Mouse (Mus musculus) left cerebral cortex, postnatal 14 days (tissue): ENCODE results near the gene Sik2. TPM values are rescaled to one million over a fixed set of nuclear protein-coding genes. Genes with fewer than 3 reads are reported as not detected.

Experiments used
- DNase-seq, 2 experiments: peaks; one replicate each; pipeline ENCODE4 v3.0.0; 2021 to 2022; ENCODE audit warnings: low spot score in 2 of 2, mixed read lengths in 1 of 2
- intact Hi-C: fragments of 180-260 bp; cut with DNase I; formaldehyde crosslinking; loops from one replicate; pipeline ENCODE4 v1.15.1; 2025
- total RNA-seq, 2 experiments: library from RNA; stranded (reverse); gene quantifications; 2 replicates each; pipeline ENCODE4 v1.2.3; 2021

Sik2 gene
- total RNA-seq, 2 experiments from 2014 or later = 49.0 to 54.6 TPM

DNA sequence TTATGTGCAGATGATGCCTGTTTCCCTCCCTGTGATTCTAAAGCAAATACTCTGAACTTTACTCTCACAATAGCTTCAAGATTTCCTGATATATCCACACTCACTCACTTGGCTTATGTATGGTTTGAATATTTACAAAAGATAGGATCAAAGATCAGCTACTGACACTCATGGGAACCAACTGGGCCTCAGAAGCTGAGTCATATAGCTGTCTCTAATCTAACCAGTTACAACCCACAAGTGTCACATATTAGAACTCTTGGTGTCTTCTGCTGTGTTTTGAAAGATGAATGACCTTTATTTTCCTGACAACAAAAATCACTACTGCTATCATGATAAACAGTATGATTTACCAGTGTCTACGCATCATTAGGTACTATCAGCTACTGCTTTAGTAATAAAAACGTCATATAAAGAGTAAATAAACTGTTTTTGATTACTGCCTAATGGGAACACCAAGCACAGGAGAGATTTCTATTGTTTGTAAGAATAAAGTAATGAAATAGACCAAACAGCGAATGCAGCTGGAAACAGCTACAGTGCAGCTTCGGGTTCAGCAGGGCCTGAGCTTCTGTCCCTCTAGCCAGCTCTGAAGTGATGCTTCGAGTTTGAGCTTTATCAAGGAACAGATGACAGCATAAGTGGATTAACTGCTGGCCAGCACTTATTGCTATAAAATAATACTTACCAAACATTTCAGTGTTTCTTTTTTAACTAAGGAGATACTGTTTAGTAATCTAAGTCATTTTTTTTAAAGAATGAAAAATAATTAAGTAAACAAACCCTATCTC lies 86.3 kb downstream of the Sik2 start:
- no peak for DNase-seq
- intact Hi-C loops = no loop called here

DNA sequence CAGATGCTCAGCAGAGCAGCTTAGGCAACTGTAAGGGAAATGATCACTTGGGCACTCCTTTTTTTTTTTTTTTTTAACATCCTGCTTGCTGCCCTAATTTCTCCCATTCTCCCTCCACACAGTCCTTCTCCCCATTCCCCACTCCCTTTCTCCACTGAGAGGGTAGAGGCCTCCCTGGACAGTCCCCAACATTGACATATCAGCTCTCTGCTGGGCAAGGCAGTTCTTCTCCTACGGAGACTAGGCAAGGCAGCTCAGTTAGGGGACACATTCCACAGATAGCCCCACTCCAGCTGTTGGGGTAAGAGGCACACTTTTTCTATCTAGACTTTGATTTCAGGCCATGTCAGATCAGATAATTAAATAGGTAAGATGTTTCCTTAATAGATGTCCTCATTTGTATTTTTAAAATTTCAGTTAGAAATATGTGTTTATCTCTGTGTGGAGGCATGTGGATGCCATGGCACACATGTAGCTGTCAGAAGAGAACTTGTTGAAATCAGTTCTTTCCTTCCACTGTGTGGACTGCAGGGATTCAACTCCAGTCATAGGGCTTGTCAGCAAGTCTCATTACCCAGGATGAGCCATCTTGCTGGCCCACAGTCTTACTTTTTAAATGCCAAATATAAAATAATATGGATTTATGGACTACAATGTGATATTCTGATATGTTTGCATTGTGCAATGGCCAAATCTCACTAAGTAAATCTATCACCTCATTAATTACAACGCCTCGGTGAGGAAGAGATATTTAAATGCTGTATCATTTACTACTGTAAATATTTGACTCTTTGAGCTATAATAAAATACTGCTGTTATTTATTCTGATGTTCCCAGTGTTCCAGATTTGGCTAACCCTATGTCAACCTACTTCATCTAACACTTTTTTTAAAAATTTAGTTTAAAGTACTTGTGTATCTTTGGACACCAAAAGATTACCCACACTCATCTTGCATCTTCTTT lies 87.7 kb downstream of the Sik2 start:
- intact Hi-C loops = no loop called here
- no peak for DNase-seq

DNA sequence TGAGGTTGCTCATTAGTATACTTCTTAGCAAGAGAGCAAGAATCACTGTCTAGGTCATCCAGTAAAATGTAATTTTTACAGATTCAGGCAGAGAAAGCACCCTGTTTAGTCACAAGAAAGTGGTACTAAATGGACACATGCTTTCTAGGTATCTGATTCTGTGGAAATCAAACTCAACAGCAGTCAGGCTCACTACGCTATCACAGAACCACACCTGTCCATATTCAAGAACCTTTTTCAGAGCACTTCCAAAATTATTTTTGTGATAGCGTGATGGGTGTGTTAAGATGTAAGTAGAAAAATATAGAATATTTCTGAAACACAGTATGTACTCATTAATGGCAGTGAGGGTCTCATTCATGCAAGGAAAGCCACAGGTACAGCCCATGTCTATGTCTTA lies 89.3 kb downstream of the Sik2 start:
- DNase-seq = no peak
- intact Hi-C loops = no loop called here

DNA sequence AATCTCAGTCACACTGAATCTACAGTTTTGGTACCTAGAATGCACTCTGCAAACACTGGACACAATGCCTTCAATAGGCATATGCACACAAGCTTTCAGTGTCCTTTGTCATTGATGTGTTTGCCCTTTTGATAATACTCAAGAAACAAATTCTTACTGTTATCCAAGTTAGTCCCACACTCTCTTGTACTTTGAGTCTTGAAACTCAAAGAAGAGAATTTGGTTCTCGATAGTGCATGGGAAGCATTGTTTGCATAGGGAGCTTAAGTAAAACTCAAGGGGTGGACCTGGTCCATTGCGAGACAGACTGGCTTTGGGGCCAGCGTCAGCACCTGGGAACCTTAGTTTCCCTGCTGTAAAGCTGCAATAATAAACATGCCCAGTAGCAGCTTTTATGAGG lies 90.7 kb downstream of the Sik2 start:
- DNase-seq = no peak
- intact Hi-C loops = no loop called here

DNA sequence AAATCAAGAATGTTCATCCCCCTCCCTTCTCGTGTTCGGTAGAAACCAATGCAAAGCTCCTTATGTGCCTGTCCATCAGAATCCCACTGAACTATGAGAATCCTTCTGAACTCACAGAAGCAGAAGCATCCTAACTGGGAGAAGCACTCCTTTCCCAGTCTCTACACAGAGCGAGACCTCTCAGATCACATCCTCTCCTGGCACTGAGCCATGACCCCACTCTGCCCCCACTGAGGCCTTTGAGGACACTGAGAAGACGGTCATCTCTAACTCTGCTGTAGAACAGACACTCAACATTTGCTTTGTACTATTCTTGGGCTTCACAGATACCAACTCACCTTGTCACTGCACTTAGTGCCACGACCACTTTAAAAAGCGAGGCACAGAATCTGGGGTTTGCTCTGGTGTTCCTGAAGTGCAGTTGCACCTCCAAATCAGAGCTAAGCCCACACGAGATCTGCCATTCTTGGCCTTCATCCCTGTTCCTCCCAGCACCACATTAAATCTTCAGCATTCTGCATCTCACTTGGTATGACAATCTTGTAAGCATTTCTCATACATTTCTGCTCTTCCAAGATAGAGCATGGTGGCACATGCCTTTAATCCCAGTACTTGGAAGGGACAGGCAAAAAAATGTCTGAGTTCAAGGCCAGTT lies 96.9 kb downstream of the Sik2 start:
- no peak for DNase-seq
- intact Hi-C loops = no loop called here

DNA sequence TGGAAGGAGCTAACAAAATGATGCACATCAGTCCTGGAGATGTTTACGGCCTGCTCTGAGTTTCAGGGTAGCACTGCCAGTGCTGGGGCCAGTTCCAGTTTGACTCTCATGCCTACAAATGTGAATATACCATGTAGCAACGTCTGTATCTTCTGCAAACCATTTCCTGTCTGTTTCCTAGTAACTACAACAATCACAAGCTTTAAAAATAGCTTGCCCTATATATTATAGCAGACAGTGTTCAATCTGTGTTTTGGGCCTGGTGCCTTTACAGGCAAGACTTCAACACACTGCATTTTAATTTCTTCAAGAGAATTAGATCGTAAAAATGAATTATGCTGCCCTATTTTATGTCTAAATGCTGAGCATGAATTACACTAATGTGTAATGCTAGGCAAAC lies 103.6 kb downstream of the Sik2 start:
- intact Hi-C loops = no loop called here
- peak in 1 of 2 experiments; percentile 55 for DNase-seq

DNA sequence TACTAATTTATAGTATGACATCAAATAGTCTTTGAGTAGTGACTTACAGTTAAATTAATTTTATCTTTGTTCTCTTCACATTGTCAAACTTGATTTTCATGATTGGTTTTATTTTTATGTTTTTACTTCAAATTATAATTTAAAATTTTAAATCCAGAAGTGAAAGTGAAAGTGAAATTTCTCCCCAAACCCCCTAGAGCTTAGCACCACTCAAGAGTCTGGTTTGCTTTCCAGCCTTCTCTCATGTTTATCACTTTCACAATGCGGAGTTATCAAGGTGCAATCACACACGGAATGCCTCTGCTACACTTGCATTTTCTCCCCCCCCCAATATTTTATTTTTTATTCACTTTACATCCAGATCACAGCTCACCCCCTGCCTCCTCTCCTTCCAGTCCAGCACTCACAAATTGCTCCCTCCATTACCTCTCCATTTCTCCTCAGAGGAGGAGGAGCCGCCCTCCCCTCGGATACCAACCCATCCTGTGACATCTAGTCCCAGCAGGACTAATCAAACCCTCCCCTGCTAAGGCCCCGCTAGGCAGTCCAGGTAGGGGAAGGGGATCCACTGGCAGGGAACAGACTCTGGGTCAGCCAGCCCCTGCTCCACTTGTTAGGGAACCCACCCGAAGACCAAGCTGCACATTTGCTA lies 104.6 kb downstream of the Sik2 start:
- intact Hi-C loops = no loop called here
- DNase-seq = no peak

DNA sequence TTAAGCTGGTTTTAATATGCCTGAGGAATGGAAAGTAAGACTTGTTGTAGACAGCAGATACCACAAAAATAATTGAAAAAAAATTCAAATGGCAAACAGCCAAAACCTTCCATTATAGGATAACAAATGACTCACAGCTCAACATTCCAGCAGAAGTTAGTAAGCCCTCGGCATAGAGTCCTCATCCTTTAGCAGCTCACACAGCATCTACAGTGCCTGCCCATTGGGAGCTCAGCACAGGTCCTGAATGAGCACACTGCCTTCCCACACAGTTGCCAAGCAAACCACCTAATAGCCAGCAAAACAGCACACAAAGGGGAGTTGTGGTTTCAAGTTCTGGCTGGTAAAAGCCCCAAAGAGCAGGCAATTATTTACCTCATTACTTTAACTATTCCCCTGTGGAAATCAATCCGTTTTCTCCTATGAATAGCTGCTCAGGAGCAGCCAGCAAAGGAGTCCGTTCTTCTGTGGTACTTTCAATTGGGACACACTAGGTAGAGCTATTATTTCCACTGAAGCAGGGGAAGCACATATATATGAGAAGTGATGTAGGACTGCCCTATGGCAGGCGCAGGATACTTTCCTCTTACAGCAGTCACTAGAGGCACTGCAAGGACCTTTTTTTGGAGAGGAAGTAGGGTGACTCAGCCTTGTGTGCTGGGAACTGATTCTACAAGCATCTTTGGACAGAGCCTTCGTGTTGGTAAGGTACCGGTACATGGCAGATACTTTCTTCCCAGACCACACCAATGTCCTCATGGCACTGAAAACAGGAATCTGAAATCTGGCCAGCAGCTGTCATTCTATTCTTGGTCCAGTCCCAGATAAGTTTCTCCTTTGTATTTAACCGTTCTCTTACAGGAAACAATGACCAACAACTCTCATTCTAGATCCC lies 108.6 kb downstream of the Sik2 start:
- intact Hi-C loops = no loop called here

DNA sequence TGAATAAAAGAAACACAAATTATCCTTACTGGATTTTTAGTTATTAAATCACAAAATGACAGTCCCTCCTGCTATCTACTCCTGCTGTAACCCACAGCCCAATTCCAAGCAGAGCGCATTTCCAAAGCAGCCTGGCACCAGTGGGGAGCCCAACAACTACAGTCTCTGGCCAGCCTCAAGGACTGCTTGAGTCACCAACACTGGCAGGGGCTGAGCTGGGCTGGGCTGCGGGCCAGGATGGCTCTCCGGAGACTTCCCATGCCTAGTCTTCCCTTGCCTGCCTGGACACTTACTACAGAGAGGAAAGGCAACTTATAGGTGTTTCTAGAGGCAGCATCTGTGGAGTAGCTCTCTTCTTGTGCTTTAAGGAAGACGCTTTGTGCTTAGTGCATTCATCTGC lies 115.2 kb downstream of the Sik2 start:
- peak; percentile 54 to 60 for DNase-seq
- intact Hi-C loops = no loop called here

More for the DNA sequence above, 108.6 kb downstream of the Sik2 start:
- DNase-seq = no peak

DNA sequence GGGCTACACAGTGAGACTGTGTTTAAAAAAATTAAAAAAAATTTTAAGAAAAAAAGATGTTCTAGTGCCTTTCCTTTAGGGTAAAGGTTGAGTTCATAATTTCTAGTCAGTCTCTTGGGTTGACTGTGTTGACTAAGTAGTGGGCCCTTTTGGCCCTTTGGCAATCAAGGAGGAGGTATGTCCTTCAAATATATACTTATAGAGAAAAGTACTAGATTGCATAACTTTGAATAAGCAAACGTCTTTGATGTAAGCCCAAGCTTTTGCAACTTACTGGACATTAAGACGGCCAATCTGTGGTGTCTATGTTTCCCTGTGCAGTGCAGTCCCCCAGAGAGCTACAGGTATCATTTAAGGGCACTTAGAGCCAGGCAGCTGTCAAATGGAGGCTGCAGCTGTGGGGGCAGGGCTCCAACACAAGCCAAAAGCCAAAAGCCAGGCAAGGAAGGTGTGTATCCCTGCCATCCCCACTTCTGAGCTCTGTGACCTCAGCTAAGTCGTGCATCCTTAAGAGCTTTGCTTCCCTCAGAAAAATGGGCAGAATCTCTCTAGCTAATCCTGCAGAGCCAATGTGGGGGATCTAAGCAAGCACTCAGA lies 118.3 kb downstream of the Sik2 start:
- intact Hi-C loops = no loop called here
- DNase-seq = no peak

DNA sequence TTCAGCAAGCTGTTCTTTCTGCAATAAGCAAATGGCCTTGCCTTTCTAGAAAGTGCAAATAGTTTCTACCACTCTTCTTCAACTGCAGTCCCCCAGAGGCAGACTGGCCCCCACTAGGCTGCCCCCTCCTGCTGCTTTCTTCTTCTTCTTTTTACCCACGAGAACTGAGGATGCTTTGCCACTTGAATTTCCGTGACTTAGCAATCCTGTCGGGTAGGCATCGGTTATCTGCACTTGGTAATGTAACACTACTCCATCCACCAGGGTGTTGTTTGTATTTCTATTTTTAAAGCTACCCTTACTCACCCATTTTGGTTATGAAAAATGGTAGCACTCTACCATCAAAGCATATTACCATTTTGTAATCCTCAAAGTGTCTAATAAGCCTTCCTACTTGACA lies 118.9 kb downstream of the Sik2 start:
- DNase-seq = no peak
- intact Hi-C loops = no loop called here

DNA sequence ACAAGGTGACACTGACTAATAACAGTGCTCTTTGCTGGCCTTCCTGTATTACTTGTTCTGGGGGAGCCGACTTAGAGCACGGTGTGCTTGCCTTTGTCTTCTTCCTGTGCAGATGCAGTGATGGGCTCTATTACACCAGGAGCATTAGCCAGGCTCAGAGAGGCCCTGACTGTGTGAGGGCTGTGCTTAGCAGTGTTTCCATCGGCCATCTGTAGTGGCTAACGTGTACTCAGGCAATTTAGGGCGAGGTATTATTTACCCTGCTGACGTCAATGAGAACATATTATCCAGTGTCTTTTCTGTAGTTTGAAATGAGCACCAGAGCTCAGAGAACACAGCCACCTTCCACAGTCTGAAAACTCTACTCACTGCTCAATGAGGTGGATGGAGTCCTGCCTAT lies 119.7 kb downstream of the Sik2 start:
- DNase-seq = no peak
- intact Hi-C loops = no loop called here

DNA sequence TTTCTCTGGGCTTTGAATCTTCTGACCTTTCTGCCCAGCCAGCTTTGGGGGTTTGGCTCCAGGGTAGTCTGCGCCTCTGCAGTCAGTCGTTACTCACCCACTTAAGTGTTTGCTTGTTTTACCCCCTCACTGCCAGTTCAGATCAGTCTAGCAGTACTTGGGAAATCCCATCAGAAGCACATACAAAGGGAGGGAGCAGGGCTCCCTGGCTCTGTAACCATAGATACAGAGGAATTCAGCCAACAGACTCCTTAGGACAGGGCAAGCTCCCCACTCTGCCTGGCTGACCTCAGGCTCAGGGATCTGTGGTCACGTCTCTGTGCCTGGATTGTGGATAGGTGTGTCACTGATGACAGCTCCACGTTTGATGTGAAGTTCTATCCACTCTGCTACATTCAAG lies 121.5 kb downstream of the Sik2 start:
- DNase-seq = no peak
- intact Hi-C loops = no loop called here

DNA sequence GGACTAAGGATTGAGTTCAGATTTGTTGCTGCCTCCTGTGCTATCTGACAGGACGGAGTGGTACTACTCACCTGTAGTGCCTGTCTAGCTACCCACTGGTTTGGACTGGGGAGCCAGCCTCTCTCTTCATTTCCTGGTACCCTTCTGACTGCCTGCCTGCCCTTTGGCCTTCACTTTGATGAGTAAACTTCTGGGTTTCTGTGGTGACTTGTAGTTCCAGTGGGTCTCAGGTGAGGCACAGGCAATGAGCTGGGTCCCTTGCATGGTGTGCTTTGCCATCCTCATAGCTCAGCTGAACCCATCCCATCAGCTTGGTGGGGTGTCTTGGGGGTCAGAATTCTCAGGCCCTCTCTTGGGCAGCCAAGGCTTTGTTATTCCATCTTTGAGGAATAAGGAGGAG lies 122.0 kb downstream of the Sik2 start:
- no peak for DNase-seq
- intact Hi-C loops = no loop called here

DNA sequence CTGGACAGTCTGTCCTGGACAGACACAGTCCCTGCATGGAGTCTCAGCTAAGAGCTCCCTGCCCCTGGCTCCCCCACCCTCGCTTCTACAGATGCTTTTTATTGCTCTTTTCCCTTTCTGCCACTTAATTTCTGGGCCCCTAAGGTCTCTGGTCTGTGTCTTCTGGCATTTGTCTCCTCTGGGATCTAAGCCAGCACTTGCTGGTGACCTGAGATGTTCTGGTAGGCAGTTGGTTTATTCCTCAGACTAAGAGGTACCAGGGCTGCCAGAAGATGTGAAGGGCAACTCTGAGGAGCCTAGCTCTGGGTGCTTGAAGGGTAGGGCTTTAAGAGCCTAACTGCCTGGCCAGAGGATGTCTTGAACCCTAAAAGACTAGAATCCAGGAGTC lies 123.3 kb downstream of the Sik2 start:
- intact Hi-C loops = no loop called here

DNA sequence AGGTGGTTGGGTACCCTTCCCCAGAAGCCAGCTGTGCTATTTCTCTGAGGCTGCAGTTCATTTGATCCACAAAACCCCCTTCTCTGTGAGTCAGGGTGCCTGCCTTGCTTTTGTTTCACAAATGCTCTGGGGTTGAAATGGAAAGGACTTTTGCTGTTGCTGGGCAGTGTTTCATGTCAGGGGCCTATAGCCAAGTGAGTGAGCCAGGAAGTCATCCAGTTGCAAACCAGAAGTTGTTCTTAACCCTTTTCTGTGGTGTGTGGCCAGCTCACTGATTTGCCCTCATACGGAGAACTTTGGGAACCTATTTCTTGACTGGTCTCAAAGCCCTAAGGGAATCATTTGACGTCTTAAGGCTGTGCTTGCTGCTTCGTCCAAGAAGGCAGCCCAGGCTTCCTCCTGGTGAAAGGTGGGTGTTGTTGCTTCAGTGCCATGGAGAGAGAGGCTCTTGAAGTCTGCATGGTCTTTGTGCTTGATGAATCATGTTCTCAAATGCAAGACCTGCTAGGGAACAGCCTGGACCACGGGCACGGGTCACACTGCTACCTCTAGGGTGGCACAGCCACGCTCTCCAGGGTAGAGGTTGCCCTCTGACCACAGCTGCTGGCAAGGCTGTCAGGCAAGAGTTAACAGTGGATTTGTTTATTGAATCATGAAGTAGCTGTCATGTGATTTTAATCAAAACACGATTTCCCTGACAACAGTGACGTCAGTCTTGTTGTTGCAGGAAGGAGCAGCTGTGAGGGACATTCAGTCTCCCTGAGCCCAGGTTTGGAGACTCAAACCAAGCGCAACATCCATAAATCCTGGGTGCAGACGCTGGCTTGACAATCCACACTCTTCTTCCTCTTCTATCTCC lies 123.9 kb downstream of the Sik2 start:
- intact Hi-C loops = no loop called here

More for the DNA sequence above, 123.3 kb downstream of the Sik2 start:
- DNase-seq = no peak

DNA sequence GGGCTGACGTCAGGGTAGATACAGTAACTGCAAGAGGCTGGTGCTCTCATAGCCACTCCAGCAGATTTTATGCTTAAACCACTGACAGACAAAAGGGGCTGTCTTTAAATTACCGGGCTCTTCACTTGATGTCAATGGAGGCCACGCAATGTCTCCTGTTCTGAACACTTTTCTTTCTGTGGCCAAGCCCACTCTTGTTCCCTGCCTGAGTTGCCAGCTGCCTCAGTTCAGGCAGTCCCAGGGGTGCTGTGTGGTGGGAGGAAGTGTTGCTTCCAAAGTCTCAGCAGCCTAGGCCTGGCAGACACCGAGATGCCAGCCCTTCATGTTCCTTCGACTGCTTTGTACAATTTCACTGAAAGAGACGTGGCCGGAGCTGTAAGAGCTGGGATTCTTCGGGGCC lies 124.8 kb downstream of the Sik2 start:
- DNase-seq = peak in 1 of 2 experiments; percentile 66
- intact Hi-C loops = no loop called here

More for the DNA sequence above, 123.9 kb downstream of the Sik2 start:
- peak; percentile 60 to 80 for DNase-seq
